Comparison of ENCODE assay signal across 7 mouse cellular contexts in the genomic region with DNA sequence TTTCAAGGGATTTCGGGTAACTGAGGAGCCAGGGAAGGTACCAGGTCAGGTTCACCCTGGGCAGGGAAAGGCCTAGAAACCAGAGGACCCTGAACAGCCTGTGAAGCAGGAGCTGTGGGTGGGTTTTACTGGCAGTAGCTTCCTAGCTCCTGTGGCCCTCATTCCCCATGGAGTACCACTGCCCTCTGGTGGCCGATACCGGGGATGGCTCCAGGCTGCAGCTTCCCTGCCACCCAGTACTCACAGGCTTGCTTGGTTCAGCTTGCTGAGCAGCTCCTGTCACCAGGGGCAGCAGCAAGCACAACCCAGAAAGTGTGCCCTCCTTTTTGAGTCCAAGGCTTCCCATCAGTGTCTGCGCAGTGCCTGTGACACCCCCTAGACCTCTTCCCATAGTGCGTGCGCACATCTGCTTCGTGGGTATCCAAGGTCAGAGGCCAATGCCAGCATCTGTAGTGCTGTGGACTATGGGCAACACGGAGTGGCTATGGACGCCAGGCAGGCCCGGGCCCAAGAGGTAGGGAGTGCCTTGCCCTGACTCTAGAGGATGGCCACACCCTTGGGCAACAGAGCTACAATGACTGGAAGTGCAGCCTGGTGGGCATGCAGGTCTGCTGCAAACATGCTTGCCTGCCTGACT. TPM values are rescaled to one million over a fixed set of nuclear protein-coding genes. Genes with fewer than 3 reads are reported as not detected.
A peak's percentile ranks its signal among the peaks of the same experiment; 100 is the strongest.
DNase-seq lines count a peak whose midpoint lies in the region; ATAC-seq and TF ChIP-seq lines count a peak whose summit lies in the region.
"Not testable (repeated sequence)": the region's sequence is repeated elsewhere in the genome, so short reads cannot be mapped to it uniquely, and the experiment has no call there.

No protein-coding gene starts in this region.

- H3K27ac ChIP-seq in embryonic facial prominence, embryonic 12.5 days; forebrain, embryonic 15.5 days (replicated peaks); heart, embryonic 16.5 days (ENCODE audit: low read length); hindbrain, postnatal 0 days; limb, embryonic 12.5 days; lung, embryonic 16.5 days (ENCODE audit: low read length): not testable (repeated sequence)

- 0 out of 2 replicates have a peak, but pooled peaks have one; percentile 28 for ATAC-seq in embryonic facial prominence, embryonic 12.5 days (ENCODE audit: insufficient number of reproducible peaks, insufficient read depth, low FRiP score, low TSS enrichment)
- peak; percentile 57; the same call in 1 of the 2 replicates for ATAC-seq in forebrain, embryonic 15.5 days (replicated peaks)
- ATAC-seq in heart, embryonic 16.5 days (replicated peaks; ENCODE audit: extremely low read depth, insufficient read depth, low FRiP score) = peak; percentile 60; the same call in 1 of the 2 replicates
- peak; percentile 74; the same call in 1 of the 2 replicates for ATAC-seq in hindbrain, postnatal 0 days
- peak; percentile 71 for ATAC-seq in limb, embryonic 12.5 days (ENCODE audit: insufficient number of reproducible peaks, insufficient read depth, low FRiP score, low TSS enrichment, low read depth)
- peak; percentile 83 for ATAC-seq in lung, embryonic 16.5 days (ENCODE audit: low read depth)
- ATAC-seq in monocyte, adult 5-6 weeks (replicated peaks; ENCODE audit: insufficient number of reproducible peaks, low FRiP score, low TSS enrichment, poor library complexity, severe bottlenecking) = peak; percentile 78

- not testable (repeated sequence) for H3K4me2 ChIP-seq in embryonic facial prominence, embryonic 12.5 days (replicated peaks); forebrain, embryonic 15.5 days (replicated peaks); heart, embryonic 16.5 days (ENCODE audit: low read depth, low read length); hindbrain, postnatal 0 days (ENCODE audit: low read depth, low read length); limb, embryonic 12.5 days; lung, embryonic 16.5 days (ENCODE audit: low read depth, low read length)

- H3K9ac ChIP-seq in embryonic facial prominence, embryonic 12.5 days; forebrain, embryonic 15.5 days (replicated peaks); heart, embryonic 16.5 days (ENCODE audit: low read length); hindbrain, postnatal 0 days (replicated peaks; ENCODE audit: low read length); limb, embryonic 12.5 days (replicated peaks); lung, embryonic 16.5 days (ENCODE audit: low read length): not testable (repeated sequence)

- not testable (repeated sequence) for DNase-seq in hindbrain, postnatal 0 days (ENCODE audit: low spot score)

- TF ChIP-seq CTCF in hindbrain, postnatal 0 days (IDR thresholded peaks at IDR 0.05; ENCODE audit: low read depth) = not testable (repeated sequence)

- not testable (repeated sequence) for H3K36me3 ChIP-seq in embryonic facial prominence, embryonic 12.5 days; forebrain, embryonic 15.5 days; heart, embryonic 16.5 days (ENCODE audit: control insufficient read depth, insufficient read depth); hindbrain, postnatal 0 days (ENCODE audit: insufficient read depth, low read length); limb, embryonic 12.5 days; lung, embryonic 16.5 days (ENCODE audit: control insufficient read depth, insufficient read depth, low read length)

- 61% methylated on average over 8 of the region's 10 CpGs for WGBS in embryonic facial prominence, embryonic 12.5 days
- WGBS in forebrain, embryonic 15.5 days = 73% methylated on average over 8 of the region's 10 CpGs
- 68% methylated on average over 7 of the region's 10 CpGs for WGBS in heart, embryonic 16.5 days
- 74% methylated on average over 7 of the region's 10 CpGs for WGBS in hindbrain, postnatal 0 days
- WGBS in limb, embryonic 12.5 days = 78% methylated on average over 7 of the region's 10 CpGs
- WGBS in lung, embryonic 16.5 days = 78% methylated on average over 4 of the region's 10 CpGs

- H3K4me3 ChIP-seq in embryonic facial prominence, embryonic 12.5 days; forebrain, embryonic 15.5 days; heart, embryonic 16.5 days (ENCODE audit: low read length); hindbrain, postnatal 0 days (ENCODE audit: low read length); limb, embryonic 12.5 days (replicated peaks); lung, embryonic 16.5 days (ENCODE audit: low read length): not testable (repeated sequence)

- not testable (repeated sequence) for H3K27me3 ChIP-seq in embryonic facial prominence, embryonic 12.5 days; forebrain, embryonic 15.5 days; heart, embryonic 16.5 days (ENCODE audit: control insufficient read depth, insufficient read depth, low read length); hindbrain, postnatal 0 days (ENCODE audit: insufficient read depth, low read length); lung, embryonic 16.5 days (ENCODE audit: control insufficient read depth, insufficient read depth, low read depth, low read length)
- H3K27me3 ChIP-seq in limb, embryonic 12.5 days = peaks cover 17% of the 10 kb centered on the region

- not testable (repeated sequence) for H3K9me3 ChIP-seq in embryonic facial prominence, embryonic 12.5 days; forebrain, embryonic 15.5 days; heart, embryonic 16.5 days (replicated peaks; ENCODE audit: control insufficient read depth, low read length); hindbrain, postnatal 0 days (ENCODE audit: low read length); limb, embryonic 12.5 days; lung, embryonic 16.5 days (ENCODE audit: control insufficient read depth, low read length)

- H3K4me1 ChIP-seq in embryonic facial prominence, embryonic 12.5 days; forebrain, embryonic 15.5 days; heart, embryonic 16.5 days (ENCODE audit: control insufficient read depth, insufficient read depth, low read length); hindbrain, postnatal 0 days (ENCODE audit: insufficient read depth, low read length); limb, embryonic 12.5 days (replicated peaks); lung, embryonic 16.5 days (replicated peaks; ENCODE audit: control insufficient read depth, insufficient read depth, low read length): not testable (repeated sequence)

RNA-seq across cellular contexts. Expression of a gene that starts 24.7 kb away (rescaled TPM):
- polyA plus RNA-seq in embryonic facial prominence, embryonic 12.5 days (2016; fragmentation: Nextera tagmentation; extraction: Ambion mirVana) = 71.1 and 73.6 TPM in 2 replicates
- 74.8 and 86.5 TPM in 2 replicates for polyA plus RNA-seq in forebrain, embryonic 15.5 days (2015; fragmentation: Nextera tagmentation; extraction: Ambion mirVana)
- 17.4 and 19.4 TPM in 2 replicates for polyA plus RNA-seq in heart, embryonic 16.5 days (2015; fragmentation: Nextera tagmentation; extraction: Ambion mirVana)
- 29.4 and 30.1 TPM in 2 replicates for total RNA-seq in hindbrain, postnatal 0 days (2014; rRNA removed)
- polyA plus RNA-seq in hindbrain, postnatal 0 days (2015; fragmentation: Nextera tagmentation; extraction: Ambion mirVana) = 15.1 and 15.3 TPM in 2 replicates
- 58.3 and 62.7 TPM in 2 replicates for polyA plus RNA-seq in limb, embryonic 12.5 days (2016; fragmentation: Nextera tagmentation; extraction: Ambion mirVana)
- 29.8 and 31.6 TPM in 2 replicates for polyA plus RNA-seq in lung, embryonic 16.5 days (2015; fragmentation: Nextera tagmentation; extraction: Ambion mirVana)
- 2.5 to 7.7 TPM (median 3.4 TPM) in 3 replicates for total RNA-seq in monocyte, adult 5-6 weeks (2017)

Comparison
In these comparisons a context has a peak if more than half of its experiments do, and no peak if none do; other contexts are left out.
1. ATAC-seq: peak in every context shown above with its lines; median percentile 83 in lung, embryonic 16.5 days; 78 in monocyte, adult 5-6 weeks; 74 in hindbrain, postnatal 0 days; 71 in limb, embryonic 12.5 days; 60 in heart, embryonic 16.5 days; 57 in forebrain, embryonic 15.5 days; 28 in embryonic facial prominence, embryonic 12.5 days.